Mouse (Mus musculus) 3134 (cell line): ENCODE results near the gene Lgals3bp.
A peak's percentile ranks its signal among the peaks of the same experiment; 100 is the strongest.
"Not testable (repeated sequence)": the region's sequence is repeated elsewhere in the genome, so short reads cannot be mapped to it uniquely, and the experiment has no call there.

Source experiments
- DNase-seq: peaks from one replicate; pipeline ENCODE4 v3.0.0-alpha.2; 2011; ENCODE audit warnings: low spot score; ENCODE audit not compliant: insufficient read length; ENCODE audit errors: extremely low read depth

Gene Lgals3bp

DNA sequence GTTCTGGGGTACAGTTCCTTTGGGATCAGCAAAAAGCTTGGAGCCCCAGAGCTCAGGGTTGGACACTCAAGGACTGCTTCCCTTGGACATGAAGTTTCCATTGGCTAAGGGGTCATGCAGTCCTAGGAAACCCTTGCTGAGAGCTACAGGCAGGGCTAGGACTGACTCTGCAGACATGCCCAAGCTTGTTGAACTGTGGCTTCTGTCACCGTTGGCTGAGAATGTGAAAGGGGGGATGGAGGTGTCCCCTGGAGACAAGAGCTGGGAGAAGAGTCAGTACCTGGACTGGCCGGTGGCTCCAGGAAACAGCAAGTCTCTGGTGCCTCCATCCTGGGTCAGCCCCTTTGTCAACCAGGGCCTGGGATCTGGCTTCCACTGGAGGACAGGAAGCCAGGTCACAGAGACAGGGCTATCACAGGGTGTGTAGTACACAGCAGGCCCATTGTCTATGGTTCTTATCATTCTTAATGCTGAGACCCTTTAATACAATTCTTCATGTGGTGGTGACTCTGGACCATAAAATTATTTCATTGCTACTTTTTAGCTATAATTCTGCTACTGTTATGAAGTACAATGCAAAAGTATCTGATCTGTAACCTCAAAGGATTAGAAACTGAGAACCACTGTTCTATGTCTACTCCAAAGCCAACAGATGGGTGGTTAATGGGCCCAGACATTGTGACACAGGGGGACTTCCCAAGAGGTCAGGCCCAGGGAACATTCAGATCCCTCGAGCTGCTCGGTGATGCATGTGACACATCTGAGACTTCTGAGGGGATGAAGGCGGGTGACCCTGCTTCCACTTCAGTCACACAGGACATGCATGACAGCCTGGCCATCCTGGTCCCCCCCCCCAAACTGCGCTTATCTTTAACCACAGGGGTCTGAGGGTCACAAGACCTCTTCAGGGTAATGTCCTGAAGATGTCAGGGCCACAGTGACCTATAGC, 2.3 kb upstream of the Lgals3bp start:
- DNase-seq: no peak

DNA sequence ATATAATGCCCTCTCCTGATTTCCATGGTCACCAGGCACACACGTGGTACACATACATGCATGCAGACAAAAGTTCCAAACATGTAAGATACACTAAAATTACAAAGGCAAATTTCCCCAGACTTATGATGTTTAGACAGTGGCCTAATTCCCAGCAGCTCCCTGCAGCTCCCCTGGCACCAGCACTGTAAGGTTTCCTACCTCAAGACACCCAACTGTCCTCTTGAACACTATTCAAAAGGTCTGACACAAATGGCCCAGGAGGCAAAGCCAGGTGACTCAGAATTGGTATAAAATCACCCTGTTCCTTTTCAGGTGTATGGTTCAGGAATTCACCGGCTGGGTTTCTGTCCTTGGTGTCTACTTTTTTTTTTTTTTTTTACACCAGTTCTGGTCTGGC, 1.3 kb upstream of the Lgals3bp start:
- DNase-seq: no peak

DNA sequence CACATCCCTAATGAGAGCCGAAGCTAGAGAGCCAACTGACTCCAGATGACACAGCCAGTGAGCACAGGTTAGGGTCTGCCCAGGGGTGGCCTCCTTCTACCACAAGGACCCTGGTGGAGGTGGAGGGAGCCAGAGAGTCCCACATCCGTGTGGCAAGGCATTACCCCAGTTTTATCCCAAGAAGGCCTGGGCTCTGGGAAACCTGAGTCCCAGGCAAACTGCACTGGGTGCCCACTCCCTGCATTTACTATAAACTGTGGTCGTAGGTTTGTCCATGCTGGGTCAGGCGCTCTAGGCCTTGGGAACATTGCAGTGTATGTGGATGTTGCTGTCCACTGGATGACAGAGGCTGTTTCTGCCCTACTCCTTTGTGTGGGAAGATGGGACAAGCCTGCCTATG, 697 bp downstream of the Lgals3bp start:
- DNase-seq: no peak

DNA sequence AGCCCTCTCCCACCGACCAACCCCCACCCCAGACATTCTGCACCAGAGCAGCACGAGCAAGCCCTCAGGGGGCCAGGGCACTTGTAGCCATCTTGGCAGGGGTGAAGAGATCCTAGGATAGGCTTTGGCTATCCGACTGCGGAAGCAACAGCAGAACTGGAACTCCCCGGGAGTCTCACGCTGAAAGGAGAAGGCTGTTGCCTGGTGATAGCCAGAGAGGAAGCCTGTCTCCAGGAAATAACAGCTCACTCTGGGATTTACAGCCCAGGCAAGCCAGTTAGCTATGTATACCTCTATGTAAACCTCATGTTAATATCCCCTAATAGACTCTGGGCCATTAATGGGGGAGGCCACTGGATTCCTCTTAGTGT, 1.3 kb downstream of the Lgals3bp start:
- DNase-seq: no peak

DNA sequence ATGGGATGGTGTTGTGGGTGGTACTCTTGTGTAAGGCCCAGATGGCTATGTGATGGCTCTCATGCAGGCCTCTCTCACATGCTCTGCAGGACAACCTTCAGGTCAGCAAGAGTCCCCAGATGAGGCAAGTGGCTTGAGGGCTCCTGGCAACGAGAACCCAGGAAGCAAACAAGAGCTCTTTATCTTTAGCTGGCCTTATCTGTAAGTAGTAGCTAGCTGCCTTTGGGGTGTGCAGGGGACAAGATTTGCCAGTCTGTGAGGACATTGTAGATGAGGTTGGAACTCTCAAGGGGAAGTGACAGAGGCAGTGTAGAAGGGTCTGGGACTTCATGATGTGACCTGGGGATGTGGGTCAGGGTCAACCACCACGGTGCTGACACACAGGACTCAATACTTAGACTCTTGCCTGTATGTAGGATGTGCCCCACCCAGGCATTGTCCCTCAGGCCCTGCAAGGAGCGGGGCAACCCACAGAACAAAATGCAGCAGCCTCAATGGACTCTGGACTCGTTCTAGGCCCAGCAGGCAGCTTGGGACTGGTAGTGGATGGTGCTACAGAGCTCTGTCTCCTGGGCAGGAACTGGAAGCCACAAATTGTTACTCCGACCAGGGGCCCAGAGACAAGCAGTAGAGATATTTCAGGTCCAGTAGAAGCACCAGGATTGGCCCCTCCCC, 1.9 kb downstream of the Lgals3bp start:
- DNase-seq: no peak

DNA sequence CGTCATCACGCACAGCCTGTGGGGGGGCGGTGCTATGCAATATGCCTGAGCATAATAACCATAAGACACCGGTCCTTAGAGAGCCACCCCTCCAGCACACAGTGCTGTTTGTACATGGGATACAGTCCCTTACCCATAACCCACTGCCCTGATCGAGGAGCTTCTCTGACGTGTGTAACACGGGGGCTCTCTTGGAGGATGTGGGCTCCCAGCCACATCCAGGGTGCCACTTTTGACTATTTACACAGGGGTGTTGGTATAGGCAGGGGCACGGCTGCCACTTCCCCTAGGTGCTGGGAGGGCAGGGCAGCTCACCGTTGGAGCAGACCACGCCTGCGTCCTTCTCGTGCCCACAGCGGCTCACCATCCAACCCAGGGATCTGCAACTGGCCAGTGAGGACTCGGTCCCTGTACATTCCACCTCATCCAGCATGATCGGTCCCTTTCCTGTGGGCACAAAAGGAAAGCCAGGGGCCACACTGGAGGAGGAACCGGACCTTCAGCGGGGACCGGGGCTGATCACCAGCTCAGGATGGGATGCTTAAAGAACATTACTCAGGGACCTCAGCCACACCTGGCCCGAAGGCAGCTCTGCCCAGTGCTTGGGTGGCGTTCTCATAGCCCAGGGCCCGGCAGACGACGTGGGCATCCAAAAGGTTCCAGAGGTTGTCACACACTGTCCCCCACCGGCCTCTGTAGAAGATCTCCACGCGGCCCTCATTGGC, 3.9 kb downstream of the Lgals3bp start:
- no peak for DNase-seq

DNA sequence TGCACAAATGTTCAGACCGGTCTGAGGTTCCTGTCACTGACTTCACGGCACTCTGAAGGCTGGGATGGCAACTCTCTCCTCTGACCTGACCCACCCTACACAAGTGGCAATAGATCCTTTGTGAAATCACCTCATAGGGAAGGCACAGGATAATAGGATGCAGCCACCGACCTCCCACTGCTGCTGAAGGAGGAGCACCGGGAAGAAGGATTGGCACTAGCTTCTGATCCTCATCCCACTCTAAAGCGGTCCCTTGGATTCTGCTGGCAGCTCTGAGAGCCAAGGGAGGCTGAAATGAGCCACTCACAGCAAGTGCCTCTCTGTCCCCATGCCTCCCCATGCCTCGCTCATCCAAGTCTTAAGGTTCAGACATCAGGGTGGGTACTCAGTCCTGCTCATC, 7.4 kb downstream of the Lgals3bp start:
- no peak for DNase-seq

DNA sequence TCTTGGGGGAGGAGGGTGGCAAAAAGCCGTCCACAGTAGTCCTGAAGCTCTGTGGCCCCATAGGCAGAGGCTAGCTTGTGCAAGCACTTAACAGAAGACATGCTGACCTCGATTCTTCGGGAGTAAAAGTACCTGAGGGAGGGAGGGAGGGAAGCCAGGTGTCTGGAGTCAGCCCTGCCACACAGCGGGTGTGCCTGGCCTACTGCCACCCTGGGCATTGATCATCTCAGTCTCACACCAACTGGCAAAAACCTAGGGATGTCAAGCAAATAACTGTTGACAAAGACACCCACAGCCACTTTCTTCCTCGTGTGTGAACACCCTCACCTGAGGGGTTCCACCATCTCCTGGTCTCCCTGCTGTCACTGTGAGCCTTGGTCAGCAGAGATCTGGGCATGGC, 7.9 kb downstream of the Lgals3bp start:
- no peak for DNase-seq

DNA sequence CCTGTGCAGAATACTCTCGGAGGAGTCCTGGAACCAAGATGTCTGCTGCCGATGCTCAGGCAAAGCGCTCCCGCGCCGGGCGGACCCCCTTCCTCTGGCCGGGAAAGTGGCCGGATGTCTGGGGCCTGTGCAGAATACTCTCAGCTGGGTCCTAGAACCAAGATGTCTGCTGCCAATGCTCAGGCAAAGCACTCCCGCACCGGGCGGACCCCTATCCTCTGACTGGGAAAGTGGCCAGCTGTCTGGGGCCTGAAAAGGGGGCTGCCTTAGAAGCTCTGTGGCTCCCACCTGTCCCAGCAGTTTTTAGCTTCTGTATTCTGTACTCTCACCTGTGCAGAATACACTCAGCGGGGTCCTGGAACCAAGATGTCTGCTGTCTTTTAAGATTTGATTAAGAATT, 14.1 kb downstream of the Lgals3bp start:
- not testable (repeated sequence) for DNase-seq

DNA sequence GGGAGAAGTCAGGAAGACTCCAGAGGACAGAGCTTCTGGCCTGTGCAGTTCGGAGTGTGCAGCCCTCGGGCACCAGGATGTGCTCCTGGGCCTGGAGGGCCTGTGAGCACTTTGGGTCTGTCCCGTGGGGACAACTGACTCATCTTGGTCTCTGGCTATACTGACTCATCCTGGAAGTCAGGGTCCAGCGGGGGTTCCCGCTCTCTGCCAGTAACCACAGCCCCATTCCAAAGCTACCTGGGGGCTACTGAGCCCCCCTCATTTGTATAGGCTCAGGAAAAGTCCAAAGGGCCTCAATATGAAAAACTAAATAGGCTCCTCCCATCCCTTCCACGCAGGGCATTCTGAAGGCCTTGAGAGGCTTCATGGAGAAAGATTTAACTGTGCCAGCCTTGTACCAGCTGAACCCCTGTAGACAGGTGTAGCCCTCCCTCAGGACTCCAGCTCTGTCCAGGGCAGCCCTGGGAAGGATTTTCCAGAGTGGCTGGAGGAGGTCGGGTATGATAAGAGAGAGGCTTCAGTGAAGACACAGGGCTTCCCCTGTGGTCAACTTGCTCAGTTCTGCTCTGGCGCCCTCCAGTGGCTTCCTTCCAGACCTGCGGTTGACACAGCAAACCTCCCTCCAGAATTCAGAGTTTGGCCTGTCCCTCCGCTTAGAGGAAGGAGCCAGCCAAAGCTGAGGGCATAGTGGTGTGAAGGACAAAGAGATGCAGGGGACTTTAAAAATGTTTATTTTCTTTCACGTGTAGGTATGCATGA, 22.5 kb downstream of the Lgals3bp start:
- DNase-seq: peak; percentile 80

DNA sequence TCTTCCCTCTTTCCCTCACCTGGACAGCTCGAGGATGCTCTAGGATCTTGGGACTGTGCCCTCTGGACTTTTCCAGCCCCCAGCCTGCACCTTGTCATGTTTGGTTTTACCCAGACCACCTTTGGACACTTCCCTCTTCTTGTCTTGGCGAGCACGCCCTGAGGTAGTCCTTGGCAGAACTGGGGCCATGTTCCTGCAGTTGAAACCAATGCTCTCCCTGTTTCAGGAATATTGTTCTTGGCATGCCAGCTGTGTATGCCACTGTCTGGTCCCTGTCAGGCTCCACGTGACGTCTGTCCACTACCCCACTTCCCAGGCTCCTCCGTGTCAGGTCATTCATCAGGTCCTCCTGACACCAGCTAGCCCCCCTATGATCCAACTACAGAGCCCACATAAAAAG, 23.2 kb downstream of the Lgals3bp start:
- no peak for DNase-seq

DNA sequence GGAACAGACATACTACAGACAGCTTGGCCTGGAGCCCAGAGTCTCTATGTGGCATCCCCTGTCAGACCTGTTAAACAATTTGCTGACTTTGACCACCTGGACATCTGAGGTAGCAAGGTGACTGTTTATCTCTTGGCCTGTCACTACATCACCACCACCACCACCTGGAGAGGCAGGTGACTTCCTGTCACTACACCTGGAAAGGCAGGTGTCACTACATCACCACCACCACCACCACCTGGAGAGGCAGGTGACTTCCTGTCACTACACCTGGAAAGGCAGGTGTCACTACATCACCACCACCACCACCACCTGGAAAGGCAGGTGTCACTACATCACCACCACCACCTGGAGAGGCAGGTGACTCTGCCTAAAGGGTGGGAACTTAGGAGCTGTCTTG, 25.6 kb downstream of the Lgals3bp start:
- DNase-seq: not testable (repeated sequence)

DNA sequence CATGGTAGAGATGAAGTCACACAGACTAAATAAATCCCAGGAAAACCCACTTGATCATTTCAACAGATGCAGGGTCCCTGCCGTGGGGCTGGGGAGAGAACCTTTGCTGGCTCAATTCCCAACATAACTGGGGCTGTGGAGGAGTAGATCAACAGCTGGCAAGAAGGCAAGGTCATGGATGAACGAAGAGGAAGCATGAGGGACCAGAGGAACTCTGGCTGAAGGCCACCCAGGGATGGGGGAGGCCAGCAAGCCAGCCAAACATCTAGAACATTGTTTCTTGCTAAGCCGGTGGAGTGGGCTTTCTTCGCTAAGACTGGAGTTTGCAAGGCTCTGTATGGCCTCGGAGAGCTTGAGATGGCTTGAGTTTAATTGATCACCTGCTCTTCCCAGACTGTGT, 26.0 kb downstream of the Lgals3bp start:
- no peak for DNase-seq

DNA sequence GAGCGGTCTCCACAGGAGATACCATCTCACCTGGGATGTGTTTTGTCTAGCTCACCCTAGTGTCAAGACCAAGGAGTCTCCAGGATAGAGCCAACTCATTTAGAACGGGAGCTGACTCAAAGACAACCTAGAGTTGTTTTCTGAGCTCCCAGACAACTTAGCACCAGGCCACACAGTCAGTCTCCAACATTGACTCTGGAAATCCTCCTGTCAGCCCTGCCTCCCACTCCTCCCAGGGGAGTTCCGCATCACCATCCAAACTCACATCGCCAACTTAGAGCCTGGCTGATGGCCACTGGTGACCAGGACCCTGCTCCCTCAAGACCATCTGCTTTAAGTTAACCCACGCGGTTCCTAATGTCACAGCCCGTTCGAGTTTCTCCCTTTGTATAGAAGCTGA, 26.4 kb downstream of the Lgals3bp start:
- no peak for DNase-seq

DNA sequence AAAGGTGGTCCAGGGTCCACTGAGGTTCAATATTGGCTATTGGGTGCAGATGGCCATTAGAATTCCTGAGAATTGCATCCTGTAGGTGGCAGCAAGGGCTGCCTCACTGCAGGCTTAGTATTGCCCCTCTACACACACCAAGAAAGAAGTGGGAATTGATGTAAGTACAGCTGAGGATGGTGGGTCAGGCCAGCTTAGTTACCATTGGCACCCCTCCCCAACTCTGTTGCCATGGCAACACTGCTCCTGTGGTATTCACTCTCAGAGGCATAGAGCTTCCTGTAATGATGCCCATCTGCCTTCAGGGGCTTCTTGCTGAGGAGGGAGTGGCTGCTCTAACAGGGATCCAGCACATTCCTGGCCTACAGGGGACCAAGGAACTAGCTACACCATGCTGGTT, 26.9 kb downstream of the Lgals3bp start:
- DNase-seq: no peak

DNA sequence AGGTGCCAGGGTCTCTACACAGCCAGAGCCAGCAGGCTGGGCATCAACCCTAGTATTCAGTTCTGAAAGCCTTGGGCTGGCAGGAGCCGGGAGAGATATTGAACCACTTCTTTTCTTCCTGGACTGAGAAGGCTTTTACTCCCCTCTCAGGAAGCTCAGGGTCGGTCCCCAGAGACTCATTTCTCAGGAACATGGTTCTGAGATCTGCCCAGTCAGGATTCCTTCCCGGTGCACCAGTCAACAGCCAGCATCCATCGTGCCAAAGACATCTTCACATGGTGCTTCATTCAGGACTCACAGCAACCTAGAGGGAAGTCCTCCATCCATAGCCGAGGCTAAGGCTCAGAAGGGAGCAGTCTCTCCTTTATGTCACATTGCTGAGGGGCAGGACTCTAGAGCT, 27.4 kb downstream of the Lgals3bp start:
- DNase-seq: no peak

DNA sequence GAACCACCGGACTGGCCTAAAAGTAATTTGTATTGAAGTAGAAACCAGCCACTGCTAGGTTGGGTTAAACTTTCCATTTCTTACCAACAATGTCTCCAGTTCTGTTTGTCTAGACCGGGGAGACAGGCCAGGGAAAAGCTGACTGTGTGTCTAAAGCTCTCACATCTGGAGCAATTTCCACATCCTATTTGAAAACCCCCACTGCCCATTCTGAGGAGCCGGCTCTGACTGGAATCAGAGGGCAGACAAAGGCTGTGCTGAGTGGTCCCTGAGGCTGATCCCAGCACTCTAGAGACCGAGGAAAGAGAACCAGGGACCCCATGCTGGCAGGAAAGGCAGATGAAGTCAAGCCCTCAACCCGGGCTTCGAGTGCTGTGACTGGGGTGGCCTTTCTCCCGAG, 29.3 kb downstream of the Lgals3bp start:
- no peak for DNase-seq

DNA sequence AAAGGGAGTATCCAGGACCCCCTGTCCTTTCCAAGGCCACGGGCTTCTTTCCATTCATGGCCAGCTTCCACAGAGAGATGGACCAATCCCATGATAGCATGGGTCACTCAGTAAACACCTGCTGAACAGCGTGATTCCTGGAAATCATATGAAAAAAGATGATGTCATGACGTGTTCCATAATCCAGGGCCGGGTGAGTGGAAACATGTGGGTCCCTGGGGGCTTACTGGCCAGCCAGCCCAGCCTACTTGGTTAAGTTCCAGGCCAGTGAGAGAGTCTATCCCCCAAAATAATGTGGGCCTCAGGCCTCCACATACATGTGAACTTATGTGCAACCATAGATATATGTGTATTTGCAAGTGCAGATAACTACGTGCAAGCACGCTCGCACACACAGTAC, 30.0 kb downstream of the Lgals3bp start:
- no peak for DNase-seq

DNA sequence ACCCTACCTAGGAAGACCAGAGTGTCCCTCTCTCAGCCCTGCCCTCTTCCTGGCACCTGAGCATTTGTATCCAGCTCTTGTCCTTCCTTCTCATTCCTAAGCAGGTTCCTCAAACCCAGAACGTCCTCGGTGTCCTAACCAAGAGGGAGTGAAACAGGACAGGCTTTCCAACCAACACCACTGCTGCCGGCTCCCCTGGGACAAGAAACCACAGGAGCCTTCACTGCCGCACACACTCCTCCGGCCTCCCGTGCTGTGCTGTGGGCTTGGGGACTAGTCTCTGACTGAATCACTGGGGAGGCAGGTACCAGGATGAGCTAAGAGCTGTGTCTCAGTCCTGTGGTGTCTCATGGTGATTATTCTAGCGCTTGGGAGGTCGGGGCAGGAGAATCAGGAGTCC, 32.2 kb downstream of the Lgals3bp start:
- peak; percentile 73 for DNase-seq

DNA sequence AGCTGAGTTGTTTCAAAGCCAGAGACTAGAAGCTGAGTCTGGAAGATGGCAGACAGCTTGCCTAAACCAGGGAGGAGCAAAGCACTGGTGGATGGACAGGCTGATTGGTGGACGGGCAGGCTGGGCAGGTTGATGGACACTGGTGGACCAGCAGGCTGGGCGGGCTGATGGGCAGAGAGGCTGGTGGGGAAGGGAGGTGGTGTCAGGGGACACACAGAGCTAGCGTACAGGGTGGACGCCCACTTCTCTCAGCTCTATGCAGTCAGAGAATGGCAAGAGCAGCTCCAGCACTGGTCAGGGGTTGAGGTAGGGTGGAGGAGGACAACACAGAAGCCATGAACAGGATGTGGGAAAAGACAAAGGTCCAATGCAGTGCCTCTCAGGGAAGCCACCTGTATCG, 32.6 kb downstream of the Lgals3bp start:
- DNase-seq: peak; percentile 53

DNA sequence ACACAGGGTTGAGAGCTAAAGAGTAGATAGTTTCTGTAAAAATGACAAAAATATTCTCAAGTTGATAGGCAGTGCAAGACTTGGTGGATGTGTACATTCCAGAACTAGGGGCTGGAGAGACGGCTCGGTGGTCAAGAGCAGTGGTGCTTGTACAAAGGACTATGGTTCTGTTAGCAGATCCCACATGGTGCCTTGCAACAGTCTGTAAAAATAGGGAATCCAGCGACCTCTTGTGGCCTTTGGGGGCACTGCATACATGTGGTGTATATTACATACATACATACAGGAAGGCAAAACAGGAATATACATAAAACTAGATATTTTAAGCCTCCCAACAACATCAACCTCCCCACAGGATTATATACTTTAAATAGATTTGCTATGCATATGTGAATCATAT, 33.6 kb downstream of the Lgals3bp start:
- no peak for DNase-seq
